Mouse (Mus musculus): ENCODE data around the gene Myh8. TPM values are rescaled to one million over a fixed set of nuclear protein-coding genes. Genes with fewer than 3 reads are reported as not detected.

Myh8 gene
- polyA plus RNA-seq, 1 experiment from 2014 or later = 1.1 TPM

GRCm38 (mm10) chr11:67345186-67345855, 68.4 kb downstream of the Myh8 start:
- no peaks in the 10 kb centered on the region for H3K9me3 ChIP-seq (replicated peaks; ENCODE audit: control insufficient read depth, low read length)
- no peaks in the 10 kb centered on the region for H3K27me3 ChIP-seq (ENCODE audit: control insufficient read depth, insufficient read depth, low read length)
- H3K4me1 ChIP-seq (ENCODE audit: control insufficient read depth, insufficient read depth, low read length) = no peaks in the 10 kb centered on the region
- WGBS = 85% methylated on average over 2 of the region's 2 CpGs
- no peak overlapping the region for H3K4me3 ChIP-seq (ENCODE audit: low read depth, low read length)
- no peak overlapping the region for H3K9ac ChIP-seq (replicated peaks; ENCODE audit: low read length)
- no peak overlapping the region for H3K27ac ChIP-seq (replicated peaks; ENCODE audit: low read depth, low read length)
- no peak for DNase-seq (ENCODE audit: low spot score)
- ATAC-seq (replicated peaks; ENCODE audit: insufficient number of reproducible peaks, low FRiP score, low TSS enrichment, low read depth) = no peak
- no peak overlapping the region for H3K4me2 ChIP-seq (ENCODE audit: low read depth, low read length)
- H3K36me3 ChIP-seq (replicated peaks; ENCODE audit: control insufficient read depth, insufficient read depth, low read depth, low read length) = no peaks in the 10 kb centered on the region

- Histone ChIP-seq H3K36me3 (replicated peaks; ENCODE audit: control insufficient read depth, insufficient read depth, low read depth, low read length) (no peaks in the 10 kb centered on the region), H3K27me3 (ENCODE audit: control insufficient read depth, insufficient read depth, low read length) (no peaks in the 10 kb centered on the region), H3K4me3 (ENCODE audit: low read depth, low read length) (no peak overlapping the region), H3K27ac (replicated peaks; ENCODE audit: low read depth, low read length) (no peak overlapping the region), H3K4me2 (ENCODE audit: low read depth, low read length) (no peak overlapping the region), H3K9ac (replicated peaks; ENCODE audit: low read length) (no peak overlapping the region), H3K9me3 (replicated peaks; ENCODE audit: control insufficient read depth, low read length) (no peaks in the 10 kb centered on the region), H3K4me1 (ENCODE audit: control insufficient read depth, insufficient read depth, low read length) (no peaks in the 10 kb centered on the region)
- ATAC-seq (replicated peaks; ENCODE audit: insufficient number of reproducible peaks, low FRiP score, low TSS enrichment, low read depth) (no peak), DNase-seq (ENCODE audit: low spot score) (no peak)
Measured at GRCm38 (mm10) chr11:67345856-67346236, 68.9 kb downstream of the Myh8 start.

- Histone ChIP-seq H3K4me1 (ENCODE audit: control insufficient read depth, insufficient read depth, low read length) (no peaks in the 10 kb centered on the region), H3K9ac (replicated peaks; ENCODE audit: low read length) (no peak overlapping the region), H3K27me3 (ENCODE audit: control insufficient read depth, insufficient read depth, low read length) (no peaks in the 10 kb centered on the region), H3K9me3 (replicated peaks; ENCODE audit: control insufficient read depth, low read length) (no peaks in the 10 kb centered on the region), H3K27ac (replicated peaks; ENCODE audit: low read depth, low read length) (no peak overlapping the region), H3K4me3 (ENCODE audit: low read depth, low read length) (no peak overlapping the region), H3K36me3 (replicated peaks; ENCODE audit: control insufficient read depth, insufficient read depth, low read depth, low read length) (no peaks in the 10 kb centered on the region), H3K4me2 (ENCODE audit: low read depth, low read length) (no peak overlapping the region)
- 51% methylated on average over 14 of the region's 14 CpGs for WGBS
- DNase-seq (ENCODE audit: low spot score) (peak; percentile 90), ATAC-seq (replicated peaks; ENCODE audit: insufficient number of reproducible peaks, low FRiP score, low TSS enrichment, low read depth) (0 out of 2 replicates have a peak, but pooled peaks have one; percentile 39)
Measured at GRCm38 (mm10) chr11:67350153-67350768, 73.3 kb downstream of the Myh8 start.

- Histone ChIP-seq H3K4me1 (ENCODE audit: control insufficient read depth, insufficient read depth, low read length) (no peaks in the 10 kb centered on the region), H3K4me2 (ENCODE audit: low read depth, low read length) (no peak overlapping the region), H3K4me3 (ENCODE audit: low read depth, low read length) (no peak overlapping the region), H3K9ac (replicated peaks; ENCODE audit: low read length) (no peak overlapping the region), H3K27me3 (ENCODE audit: control insufficient read depth, insufficient read depth, low read length) (no peaks in the 10 kb centered on the region), H3K9me3 (replicated peaks; ENCODE audit: control insufficient read depth, low read length) (no peaks in the 10 kb centered on the region), H3K27ac (replicated peaks; ENCODE audit: low read depth, low read length) (no peak overlapping the region), H3K36me3 (replicated peaks; ENCODE audit: control insufficient read depth, insufficient read depth, low read depth, low read length) (no peaks in the 10 kb centered on the region)
- ATAC-seq (replicated peaks; ENCODE audit: insufficient number of reproducible peaks, low FRiP score, low TSS enrichment, low read depth) = no peak
- peak; percentile 9 for DNase-seq (ENCODE audit: low spot score)
- 55% methylated on average over 4 of the region's 4 CpGs for WGBS
Measured at GRCm38 (mm10) chr11:67353011-67353410, 76.1 kb downstream of the Myh8 start.

- H3K36me3 ChIP-seq (replicated peaks; ENCODE audit: control insufficient read depth, insufficient read depth, low read depth, low read length) = no peaks in the 10 kb centered on the region
- H3K4me2 ChIP-seq (ENCODE audit: low read depth, low read length) = no peak overlapping the region
- H3K27ac ChIP-seq (replicated peaks; ENCODE audit: low read depth, low read length) = no peak overlapping the region
- no peak for ATAC-seq (replicated peaks; ENCODE audit: insufficient number of reproducible peaks, low FRiP score, low TSS enrichment, low read depth)
- H3K27me3 ChIP-seq (ENCODE audit: control insufficient read depth, insufficient read depth, low read length) = no peaks in the 10 kb centered on the region
- no peak for DNase-seq (ENCODE audit: low spot score)
- H3K9ac ChIP-seq (replicated peaks; ENCODE audit: low read length) = no peak overlapping the region
- H3K4me3 ChIP-seq (ENCODE audit: low read depth, low read length) = no peak overlapping the region
- WGBS = 75% methylated on average over 10 of the region's 10 CpGs
- H3K4me1 ChIP-seq (ENCODE audit: control insufficient read depth, insufficient read depth, low read length) = no peaks in the 10 kb centered on the region
- H3K9me3 ChIP-seq (replicated peaks; ENCODE audit: control insufficient read depth, low read length) = no peaks in the 10 kb centered on the region
Measured at GRCm38 (mm10) chr11:67358031-67358430, 81.1 kb downstream of the Myh8 start.

Other genes with a start within 250 kb of the Myh8 start
- gene Adprm, start 224.5 kb upstream of the Myh8 start, polyA plus RNA-seq (2014; fragmentation: Nextera tagmentation; extraction: Ambion mirVana) = 37.0 and 39.5 TPM in 2 replicates
- gene Sco1, start 224.5 kb upstream of the Myh8 start, polyA plus RNA-seq (2014; fragmentation: Nextera tagmentation; extraction: Ambion mirVana) = 20.6 and 21.9 TPM in 2 replicates
- 3.2 and 6.5 TPM in 2 replicates for gene Myh3, start 198.8 kb upstream of the Myh8 start, polyA plus RNA-seq (2014; fragmentation: Nextera tagmentation; extraction: Ambion mirVana)
- not detected in 2 replicates for gene Myh2, start 106.1 kb upstream of the Myh8 start, polyA plus RNA-seq (2014; fragmentation: Nextera tagmentation; extraction: Ambion mirVana)
- 0.06 and 0.20 TPM in 2 replicates for gene Myh1, start 77.1 kb upstream of the Myh8 start, polyA plus RNA-seq (2014; fragmentation: Nextera tagmentation; extraction: Ambion mirVana)
- gene Myh4, start 39.1 kb upstream of the Myh8 start, polyA plus RNA-seq (2014; fragmentation: Nextera tagmentation; extraction: Ambion mirVana) = 0.04 and 0.06 TPM in 2 replicates
- gene Myh13, start 44.5 kb downstream of the Myh8 start, polyA plus RNA-seq (2014; fragmentation: Nextera tagmentation; extraction: Ambion mirVana) = not detected in 2 replicates
- 3.3 and 4.1 TPM in 2 replicates for gene Gas7, start 178.3 kb downstream of the Myh8 start, polyA plus RNA-seq (2014; fragmentation: Nextera tagmentation; extraction: Ambion mirVana)